Mouse (Mus musculus) kidney, postnatal 14 days (tissue): Measurements from ENCODE around the gene Trpm2.
"Not testable (repeated sequence)": the region's sequence is repeated elsewhere in the genome, so short reads cannot be mapped to it uniquely, and the experiment has no call there.

Source experiments
- DNase-seq: peaks from one replicate; pipeline ENCODE4 v3.0.0; 2022; ENCODE audit warnings: mixed read lengths

Trpm2 gene

DNA sequence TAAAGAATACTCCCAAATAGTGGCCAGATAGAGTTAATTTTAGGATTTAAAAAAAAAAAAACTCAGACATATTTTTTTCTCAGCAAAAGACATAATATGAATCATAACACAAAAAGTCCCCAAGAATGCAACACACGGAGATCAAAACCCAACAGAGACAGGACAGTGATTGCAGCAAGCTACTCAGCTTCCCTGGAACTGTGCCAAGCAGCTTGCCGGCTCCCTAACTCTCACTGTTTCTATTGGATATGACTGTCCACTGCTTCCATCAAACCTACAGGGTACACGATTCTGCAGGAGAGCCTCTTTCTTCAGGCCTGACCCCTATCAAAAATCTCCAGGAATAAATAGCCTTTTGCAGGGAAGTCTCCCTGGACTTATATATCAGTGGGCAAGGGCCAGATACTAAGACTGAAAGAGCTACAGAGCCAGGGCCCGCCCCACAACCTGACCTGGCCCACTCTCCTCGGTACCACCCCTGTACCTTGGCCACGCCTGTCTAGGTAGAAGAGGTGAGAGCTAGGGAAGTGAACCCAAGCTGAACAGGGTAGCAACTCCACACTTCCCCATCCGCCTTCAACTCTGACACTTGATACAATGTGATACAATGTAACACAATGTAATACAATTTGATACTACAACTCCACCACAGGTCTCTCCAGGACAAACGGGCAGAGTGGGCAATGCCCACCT, 6.2 kb upstream of the Trpm2 start:
- no peak for DNase-seq

DNA sequence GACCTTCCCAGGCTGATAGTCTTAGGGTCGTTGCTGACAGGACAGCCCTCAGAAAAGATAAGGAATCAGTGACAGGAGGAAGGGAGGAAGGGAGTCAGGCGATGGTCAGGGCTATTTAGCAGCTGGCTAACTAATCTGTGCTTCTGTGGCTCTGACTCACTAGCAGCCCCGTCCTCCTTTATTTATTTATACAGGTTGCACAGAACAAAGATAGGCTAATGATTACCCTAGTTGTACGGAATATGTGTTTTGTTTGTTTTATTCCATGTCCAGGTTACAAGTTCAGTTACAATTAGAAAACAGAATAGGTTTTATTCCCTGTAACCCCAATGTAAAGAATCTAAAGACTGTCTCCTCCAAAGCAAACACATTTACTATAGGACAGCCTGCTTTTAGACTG, 5.3 kb upstream of the Trpm2 start:
- DNase-seq: no peak

GRCm38 (mm10) chr10:77974811-77975210, 4.4 kb upstream of the Trpm2 start:
- no peak for DNase-seq

DNA sequence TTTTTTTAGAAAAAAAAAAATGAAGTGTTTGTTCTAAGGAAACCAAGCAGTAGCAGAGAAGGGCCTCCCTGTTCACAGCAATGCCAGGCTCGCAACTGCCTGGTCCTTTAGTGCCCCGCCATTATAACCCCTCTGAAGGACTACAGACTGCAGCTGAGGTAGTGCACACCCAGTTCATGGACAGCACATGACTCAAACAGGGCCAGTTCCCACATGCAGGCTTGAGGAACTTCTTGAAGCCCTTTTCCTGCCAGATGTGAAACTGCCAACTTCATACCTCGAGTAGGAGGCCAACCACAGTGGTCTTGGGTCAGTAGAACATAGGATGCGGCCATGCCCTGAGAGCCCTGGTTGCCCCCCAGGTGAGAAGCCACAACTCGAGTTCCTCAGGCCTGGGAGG, 4.0 kb upstream of the Trpm2 start:
- DNase-seq: no peak

GRCm38 (mm10) chr10:77971709-77972553, 1.6 kb upstream of the Trpm2 start:
- no peak for DNase-seq

GRCm38 (mm10) chr10:77971191-77971590, 828 bp upstream of the Trpm2 start:
- DNase-seq: no peak

GRCm38 (mm10) chr10:77969973-77970325, 414 bp downstream of the Trpm2 start:
- no peak for DNase-seq

- DNase-seq: peak; percentile 33
Measured at GRCm38 (mm10) chr10:77969274-77969972, 940 bp downstream of the Trpm2 start.

GRCm38 (mm10) chr10:77963971-77964370, 6.4 kb downstream of the Trpm2 start:
- DNase-seq: no peak

- no peak for DNase-seq
Measured at GRCm38 (mm10) chr10:77962725-77963124, 7.6 kb downstream of the Trpm2 start.

GRCm38 (mm10) chr10:77950468-77950867, 19.9 kb downstream of the Trpm2 start:
- not testable (repeated sequence) for DNase-seq

GRCm38 (mm10) chr10:77939685-77940084, 30.7 kb downstream of the Trpm2 start:
- no peak for DNase-seq

- no peak for DNase-seq
Measured at GRCm38 (mm10) chr10:77927375-77927774, 43.0 kb downstream of the Trpm2 start.

DNA sequence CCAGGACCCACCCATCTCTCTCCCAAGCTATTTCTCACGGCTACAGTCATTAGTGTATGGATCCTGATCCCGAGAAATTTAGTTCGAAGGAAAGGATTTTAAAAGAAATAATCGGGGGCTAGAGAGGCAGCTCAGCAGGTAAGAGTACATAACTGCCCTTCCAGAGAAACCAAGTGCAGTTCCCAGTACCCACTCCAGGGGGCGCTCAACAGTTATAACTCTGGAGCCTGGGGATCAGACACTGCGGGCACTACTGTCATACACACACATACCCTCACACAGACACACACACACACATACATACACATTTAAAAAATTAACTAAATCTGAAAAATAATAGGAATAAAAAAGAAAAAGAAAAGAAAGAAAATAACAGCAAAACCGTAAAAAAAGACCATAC, 44.2 kb downstream of the Trpm2 start:
- peak; percentile 39 for DNase-seq

DNA sequence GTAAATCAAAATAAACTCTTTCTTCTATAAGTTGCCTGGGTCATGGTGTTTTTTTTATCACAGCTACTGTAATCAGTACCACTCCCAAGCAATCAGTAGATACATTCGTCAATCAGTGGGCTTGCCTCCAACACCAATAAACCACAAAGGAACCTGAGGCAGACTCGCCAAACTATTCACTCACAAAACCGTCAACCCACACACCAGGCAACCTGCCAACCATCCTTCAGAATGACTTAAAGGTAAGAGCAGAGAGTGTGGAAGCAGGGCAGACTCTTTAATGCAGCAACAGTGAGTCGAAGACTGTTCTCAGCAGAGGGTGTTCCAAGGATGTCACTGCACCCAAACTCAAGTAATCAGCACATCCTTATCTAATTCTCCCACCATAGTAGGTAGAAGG, 47.7 kb downstream of the Trpm2 start:
- DNase-seq: no peak

GRCm38 (mm10) chr10:77921009-77921408, 49.4 kb downstream of the Trpm2 start:
- DNase-seq: no peak

DNA sequence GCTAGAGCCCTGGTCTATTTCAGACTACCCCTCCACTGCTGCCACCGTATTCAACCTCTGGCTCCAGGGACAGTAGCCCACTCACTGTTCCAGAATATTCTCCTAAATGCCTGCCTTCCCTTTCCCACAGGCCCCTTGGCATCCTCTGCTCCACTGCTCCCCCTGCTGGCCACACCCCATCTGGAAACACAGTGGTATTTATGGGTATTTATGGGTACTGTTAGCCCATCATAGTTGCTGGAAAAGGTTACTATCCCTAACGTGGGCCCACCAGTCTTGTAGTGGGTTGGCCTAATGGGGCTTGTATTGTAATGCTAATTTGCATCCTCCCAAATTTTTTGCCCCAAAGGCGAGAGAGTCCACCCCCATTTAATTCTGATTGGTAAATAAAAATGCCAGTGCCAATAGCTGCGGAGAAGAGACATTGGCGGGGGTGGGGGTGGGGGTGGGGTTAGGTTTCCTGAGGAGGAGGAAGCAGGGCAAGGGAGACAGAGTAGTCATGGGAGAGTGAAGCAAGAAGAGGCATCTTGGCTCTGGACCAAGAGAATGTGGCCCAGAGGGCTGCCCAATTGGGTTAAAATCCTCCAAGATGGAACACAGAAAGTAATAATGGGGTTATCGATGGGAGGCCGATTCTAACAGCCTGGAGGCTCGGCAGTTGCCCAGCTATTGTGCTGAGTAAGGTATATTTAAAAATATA, 53.6 kb downstream of the Trpm2 start:
- DNase-seq: peak; percentile 48

- DNase-seq: no peak
Measured at GRCm38 (mm10) chr10:77913292-77913691, 57.1 kb downstream of the Trpm2 start.

DNA sequence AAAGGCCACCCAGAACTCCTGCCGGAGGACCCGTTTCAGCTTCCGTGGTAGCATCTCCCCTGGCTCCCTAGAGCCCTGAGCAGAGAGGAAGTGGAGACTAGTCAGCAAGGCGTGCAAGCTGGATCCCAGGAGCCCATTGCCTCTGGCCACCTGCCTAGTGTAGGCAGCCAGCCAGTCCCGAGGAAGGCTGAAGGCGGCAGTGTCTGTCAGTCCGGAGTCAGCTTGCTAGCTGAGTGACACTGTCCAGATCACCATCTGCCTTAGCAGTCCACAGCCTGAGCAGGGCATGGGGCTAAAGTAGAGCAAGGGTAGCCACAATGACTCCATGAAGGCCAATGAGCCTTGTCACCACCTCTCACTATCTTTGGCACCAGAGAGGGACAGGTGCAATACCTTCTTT, 57.8 kb downstream of the Trpm2 start:
- no peak for DNase-seq

DNA sequence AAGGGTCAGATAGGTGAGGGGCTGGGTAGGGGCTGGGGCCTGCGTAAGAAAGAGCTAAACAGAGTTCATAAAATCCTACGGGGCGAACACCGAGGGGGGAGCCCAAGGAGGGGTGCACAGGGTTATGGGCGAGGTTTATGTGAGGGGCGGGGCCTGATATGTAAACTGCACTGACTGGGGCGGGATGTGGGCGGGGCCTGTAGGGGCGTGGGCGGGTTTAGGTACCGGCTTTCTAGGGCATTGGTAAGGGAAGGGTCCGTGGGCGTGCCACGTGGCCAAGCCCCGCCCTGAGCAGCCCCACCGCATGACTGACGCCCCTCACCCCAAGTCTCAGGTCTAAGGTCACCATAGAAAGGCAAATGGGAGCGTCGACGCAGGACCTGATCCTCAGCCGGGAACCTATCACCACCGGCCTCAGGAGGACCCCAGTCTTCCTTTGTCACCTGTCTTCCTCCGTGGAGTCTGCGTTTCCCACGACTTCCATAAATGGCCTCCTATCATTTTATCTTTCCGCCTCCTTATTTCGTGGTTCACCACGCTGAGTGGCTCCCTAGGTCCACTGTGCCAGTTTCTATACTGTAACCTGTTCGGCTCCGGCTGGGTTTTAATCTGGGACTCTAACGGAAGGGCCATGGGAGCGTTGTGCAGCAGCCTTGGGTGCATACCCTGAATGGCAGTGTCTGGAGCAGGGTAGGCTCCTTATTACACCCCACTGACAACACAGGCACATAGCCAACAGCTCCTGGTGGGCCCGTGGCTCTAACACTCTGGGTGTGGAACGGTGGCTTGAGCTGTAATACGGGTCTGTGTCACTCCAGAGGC, 67.3 kb downstream of the Trpm2 start:
- DNase-seq: peak; percentile 56

- DNase-seq: peak; percentile 75
Measured at GRCm38 (mm10) chr10:77902211-77902893, 68.0 kb downstream of the Trpm2 start, which contains the start of gene Lrrc3. TSS of gene Lrrc3 (minus strand) at chr10:77902536.

GRCm38 (mm10) chr10:77901871-77902210, 68.5 kb downstream of the Trpm2 start:
- DNase-seq: peak; percentile 41
